Mouse (Mus musculus) small intestine, adult 2 months (tissue): ENCODE results near the gene Kcnk2. TPM values are rescaled to one million over a fixed set of nuclear protein-coding genes. Genes with fewer than 3 reads are reported as not detected.

Source experiments
- H3K27ac ChIP-seq: fragments of 200-500 bp; 2 replicates; pipeline ENCODE4 v1.5.1; 2012; ENCODE audit warnings: low read depth, low read length, control low read depth, inconsistent platforms; ENCODE audit not compliant: insufficient read depth
- H3K27me3 ChIP-seq: fragments of 200-500 bp; 2 replicates; pipeline ENCODE4 v1.6.1; 2012; ENCODE audit warnings: mild to moderate bottlenecking, moderate library complexity, low read length, inconsistent platforms; ENCODE audit not compliant: control insufficient read depth, insufficient read depth
- H3K36me3 ChIP-seq: fragments of 200-500 bp; 2 replicates; pipeline ENCODE4 v1.6.1; 2012; ENCODE audit warnings: mild to moderate bottlenecking, low read length, control low read depth, inconsistent platforms; ENCODE audit not compliant: control insufficient read depth, insufficient read depth
- H3K4me1 ChIP-seq: fragments of 200-500 bp; 2 replicates; pipeline ENCODE4 v1.6.1; 2012; ENCODE audit warnings: low read length, inconsistent platforms, mixed read lengths; ENCODE audit not compliant: control insufficient read depth, insufficient read depth, insufficient read length
- H3K4me3 ChIP-seq: fragments of 200-500 bp; 2 replicates; pipeline ENCODE4 v1.5.1; 2012; ENCODE audit warnings: low read depth, mild to moderate bottlenecking, control low read depth, inconsistent platforms, low read length, moderate library complexity
- CTCF ChIP-seq: fragments of 200-500 bp; IDR thresholded peaks from 2 replicates; pipeline ENCODE4 v1.5.1; 2012; ENCODE audit warnings: low read depth, mild to moderate bottlenecking, control low read depth, inconsistent platforms, low read length, moderate library complexity, mixed read lengths; ENCODE audit not compliant: insufficient replicate concordance, insufficient read length; ENCODE audit errors: extremely low read depth
- POLR2A ChIP-seq: fragments of 200-500 bp; IDR thresholded peaks from 2 replicates; pipeline ENCODE4 v1.6.1; 2012; ENCODE audit warnings: low read depth, mild to moderate bottlenecking, control low read depth, inconsistent platforms, low read length, moderate library complexity
- WGBS: fragments of 180-500 bp; shearing (Covaris S2); methylation state at CpG from one replicate; pipeline ENCODE4 v1.1.7; 2018; 5-methylcytosine and 5-hydroxymethylcytosine counted together
- polyA plus RNA-seq: library from polyadenylated mRNA; depleted of rRNA; stranded (reverse); fragments of >200 nt; gene quantifications from 2 replicates; pipeline ENCODE4 v1.2.3, GENCODE M21; 2012

The Kcnk2 gene
- polyA plus RNA-seq, 1 experiment: 1.6 TPM

- Histone ChIP-seq H3K36me3 (no peaks in the 10 kb centered on the region), H3K27ac (no peak overlapping the region), H3K4me1 (no peaks in the 10 kb centered on the region), H3K27me3 (no peaks in the 10 kb centered on the region), H3K4me3 (no peak overlapping the region)
- no peak for TF ChIP-seq POLR2A
- no peak for TF ChIP-seq CTCF
- WGBS: 71% methylated on average over 4 of the region's 4 CpGs
Measured at GRCm38 (mm10) chr1:189164721-189165120, 237.4 kb downstream of the Kcnk2 start.

DNA sequence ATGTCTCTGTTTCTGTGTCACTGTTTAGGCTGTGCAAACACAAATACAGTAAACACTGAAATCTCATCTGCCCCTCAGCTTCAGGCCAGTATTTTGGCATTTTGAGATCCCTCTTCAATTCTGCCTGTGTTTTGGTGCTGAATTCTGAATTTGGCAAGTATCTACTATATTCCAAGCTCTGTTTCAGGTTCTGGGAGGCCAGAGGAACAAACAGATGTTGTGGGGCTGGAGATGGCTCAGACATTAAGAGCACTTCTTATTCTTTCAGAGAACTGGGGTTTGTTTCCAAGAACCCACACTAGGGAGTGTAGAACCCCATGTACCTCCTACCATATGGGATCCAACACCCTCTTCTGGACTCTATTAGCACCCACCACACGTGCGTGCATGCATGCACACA is 237.8 kb downstream of the Kcnk2 start:
- Histone ChIP-seq H3K27me3 (no peaks in the 10 kb centered on the region), H3K4me1 (no peaks in the 10 kb centered on the region), H3K27ac (no peak overlapping the region), H3K4me3 (no peak overlapping the region), H3K36me3 (no peaks in the 10 kb centered on the region)
- TF ChIP-seq CTCF (no peak), POLR2A (no peak)
- 78% methylated on average over 2 of the region's 2 CpGs for WGBS
